In genomic region chr19:4191528-4192250, GRCm38 (mm10) we compare ENCODE assay signal across 7 mouse cellular contexts. TPM values are rescaled to one million over a fixed set of nuclear protein-coding genes. Genes with fewer than 3 reads are reported as not detected.
A peak's percentile ranks its signal among the peaks of the same experiment; 100 is the strongest.
DNase-seq lines count a peak whose midpoint lies in the region; ATAC-seq lines count a peak whose summit lies in the region.

TSS of gene Ppp1ca (plus strand) at chr19:4192065.

- peak within 1 kb of the TSS; percentile 74 for H3K4me2 ChIP-seq in intestine, embryonic 15.5 days (replicated peaks)
- H3K4me2 ChIP-seq in midbrain, embryonic 11.5 days: peak within 1 kb of the TSS; percentile 91

- WGBS in intestine, embryonic 15.5 days: 2% methylated on average over 43 of the region's 47 CpGs
- 8% methylated on average over 41 of the region's 47 CpGs for WGBS in midbrain, embryonic 11.5 days

- H3K36me3 ChIP-seq in intestine, embryonic 15.5 days: peaks cover 23% of the 10 kb centered on the region
- peaks cover 17% of the 10 kb centered on the region for H3K36me3 ChIP-seq in midbrain, embryonic 11.5 days (ENCODE audit: control insufficient read depth, insufficient read depth, low read length)

- peak; percentile 95 for ATAC-seq in intestine, embryonic 15.5 days
- peak; percentile 93 for ATAC-seq in midbrain, embryonic 11.5 days (ENCODE audit: low FRiP score)

- H3K4me3 ChIP-seq in intestine, embryonic 15.5 days (replicated peaks): peak within 1 kb of the TSS; percentile 87
- H3K4me3 ChIP-seq in midbrain, embryonic 11.5 days (ENCODE audit: low read depth, low read length): peak within 1 kb of the TSS; percentile 97

- peak within 1 kb of the TSS; percentile 98 for H3K9ac ChIP-seq in intestine, embryonic 15.5 days
- H3K9ac ChIP-seq in midbrain, embryonic 11.5 days (ENCODE audit: low read length): peak within 1 kb of the TSS; percentile 98

- H3K27ac ChIP-seq in intestine, embryonic 15.5 days: peak within 1 kb of the TSS; percentile 96
- peak within 1 kb of the TSS; percentile 68 for H3K27ac ChIP-seq in midbrain, embryonic 11.5 days (ENCODE audit: low read depth, low read length)

- no peaks in the 10 kb centered on the region for H3K27me3 ChIP-seq in intestine, embryonic 15.5 days (replicated peaks)
- H3K27me3 ChIP-seq in midbrain, embryonic 11.5 days (ENCODE audit: control insufficient read depth, insufficient read depth, low read length): no peaks in the 10 kb centered on the region

- DNase-seq in adrenal gland, adult 2 months: peak; percentile 97
- DNase-seq in embryo, embryonic 11.5 days (ENCODE audit: low read depth, low spot score): peak; percentile 94
- peak; percentile 91 to 97 for DNase-seq in gastrocnemius, postnatal 36 days
- peak; percentile 90 to 91 for DNase-seq in left cerebral cortex, postnatal 36 days (ENCODE audit: low spot score in 2 of 2)
- peak; percentile 99 for DNase-seq in midbrain, embryonic 11.5 days (ENCODE audit: low spot score, missing footprints)
- DNase-seq in skeletal muscle tissue, adult 2 months (ENCODE audit: low read depth, low spot score): peak; percentile 95

- H3K9me3 ChIP-seq in intestine, embryonic 15.5 days: no peaks in the 10 kb centered on the region
- H3K9me3 ChIP-seq in midbrain, embryonic 11.5 days (ENCODE audit: control insufficient read depth, low read length): no peaks in the 10 kb centered on the region

- peaks cover 37% of the 10 kb centered on the region for H3K4me1 ChIP-seq in intestine, embryonic 15.5 days (replicated peaks)
- peaks cover 12% of the 10 kb centered on the region for H3K4me1 ChIP-seq in midbrain, embryonic 11.5 days (ENCODE audit: control insufficient read depth, insufficient read depth, low read length)

- intact Hi-C loops in gastrocnemius, postnatal 36 days (cut with DNase I): loop anchor here (1.0 kb wide), 1 partner anchor 22 kb away; no protein-coding TSS in a partner anchor
- intact Hi-C loops in left cerebral cortex, postnatal 36 days (cut with DNase I): loop anchor here (5.0 kb wide), 1 partner anchor 64 kb away; the partner anchor contains the start of gene Aip

RNA-seq across cellular contexts. Expression of gene Ppp1ca, which starts in this region (rescaled TPM):
- total RNA-seq in adrenal gland, adult 2 months (2021): 100 to 1,000 TPM; 342 to 392 TPM
- 443 and 514 TPM in 2 replicates for polyA plus RNA-seq in adrenal gland, adult 2 months (2012; rRNA removed)
- total RNA-seq in gastrocnemius, postnatal 36 days (2021): 100 to 1,000 TPM; 196 to 211 TPM
- 757 and 779 TPM in 2 replicates for polyA plus RNA-seq in intestine, embryonic 15.5 days (2015; fragmentation: Nextera tagmentation; extraction: Ambion mirVana)
- total RNA-seq in left cerebral cortex, postnatal 36 days (2021): 100 to 1,000 TPM; 292 to 320 TPM
- 874 and 929 TPM in 2 replicates for polyA plus RNA-seq in midbrain, embryonic 11.5 days (2014; fragmentation: Nextera tagmentation; extraction: Ambion mirVana)

Comparison
In these comparisons a context has a peak if more than half of its experiments do, and no peak if none do; other contexts are left out.
1. Peak in every context shown above with its lines: DNase-seq, ATAC-seq, H3K4me3 ChIP-seq and H3K27ac ChIP-seq.